Comparison of ENCODE assay signal across 8 mouse cellular contexts in the genomic region with DNA sequence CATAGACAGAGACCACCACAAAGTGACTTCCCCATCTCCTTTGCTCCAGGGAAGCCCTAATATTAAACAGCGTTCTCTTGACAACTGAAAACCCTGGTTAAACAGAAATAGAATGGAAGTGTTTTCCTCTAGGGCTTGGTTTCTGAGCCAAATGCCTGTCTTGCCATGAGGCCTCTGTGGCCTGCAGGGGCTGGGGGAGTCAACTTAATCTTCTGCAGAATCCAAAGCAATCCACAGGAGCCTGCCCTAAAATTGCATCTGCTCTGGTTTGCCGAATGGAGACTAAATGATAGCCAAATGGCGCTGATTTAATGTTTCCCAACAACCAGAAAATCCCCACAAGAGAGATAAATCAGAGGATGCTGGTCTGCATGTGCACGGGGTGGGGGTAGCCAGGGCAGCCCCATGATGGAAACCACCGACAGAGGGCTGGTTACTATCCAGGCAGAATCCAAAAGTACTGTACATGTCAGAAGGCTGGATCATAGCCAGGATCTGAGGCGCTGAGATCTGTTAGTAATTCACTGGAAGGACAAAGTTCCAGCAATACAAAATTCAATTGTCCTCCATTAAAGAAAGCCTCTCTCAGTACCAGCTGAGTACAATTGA.
DNase-seq lines count a peak whose midpoint lies in the region; ATAC-seq and TF ChIP-seq lines count a peak whose summit lies in the region.

No protein-coding gene starts in this region.

- no peak for TF ChIP-seq CTCF in lung, postnatal 0 days (IDR thresholded peaks at IDR 0.05)
- no peak for TF ChIP-seq CTCF in kidney, postnatal 0 days (IDR thresholded peaks at IDR 0.05; ENCODE audit: low read depth)

- H3K9me3 ChIP-seq in lung, postnatal 0 days (ENCODE audit: low read length): no peaks in the 10 kb centered on the region
- no peaks in the 10 kb centered on the region for H3K9me3 ChIP-seq in embryonic facial prominence, embryonic 10.5 days
- H3K9me3 ChIP-seq in heart, embryonic 13.5 days: no peaks in the 10 kb centered on the region
- H3K9me3 ChIP-seq in kidney, postnatal 0 days (replicated peaks; ENCODE audit: low read length): no peaks in the 10 kb centered on the region

- DNase-seq in lung, postnatal 0 days (ENCODE audit: low spot score): peak; percentile 32
- DNase-seq in lung, postnatal 25 days (ENCODE audit: low spot score): no peak
- DNase-seq in embryonic facial prominence, embryonic 10.5 days (ENCODE audit: low spot score): no peak
- DNase-seq in kidney, postnatal 0 days (ENCODE audit: low spot score): peak; percentile 76
- DNase-seq in right cerebral cortex, postnatal 14 days: peak; percentile 33
- no peak for DNase-seq in cerebellum, adult 9-10 months
- no peak for DNase-seq in left cerebral cortex, postnatal 36 days (ENCODE audit: low spot score in 2 of 2)

- no peak overlapping the region for H3K27ac ChIP-seq in lung, postnatal 0 days (ENCODE audit: low read length)
- peak overlapping the region; percentile 30 for H3K27ac ChIP-seq in embryonic facial prominence, embryonic 10.5 days (replicated peaks)
- peak overlapping the region; percentile 42; the same call in 1 of the 2 replicates for H3K27ac ChIP-seq in heart, embryonic 13.5 days (replicated peaks)
- H3K27ac ChIP-seq in kidney, postnatal 0 days: no peak overlapping the region

- no peak overlapping the region for H3K9ac ChIP-seq in lung, postnatal 0 days (replicated peaks; ENCODE audit: low read depth)
- H3K9ac ChIP-seq in heart, embryonic 13.5 days: no peak overlapping the region
- no peak overlapping the region for H3K9ac ChIP-seq in kidney, postnatal 0 days (ENCODE audit: low read depth, low read length)

- no peaks in the 10 kb centered on the region for H3K36me3 ChIP-seq in lung, postnatal 0 days (ENCODE audit: insufficient read depth, low read length)
- H3K36me3 ChIP-seq in embryonic facial prominence, embryonic 10.5 days (replicated peaks): peaks cover 66% of the 10 kb centered on the region
- 0 out of 2 replicates have a peak, but pooled peaks cover 3% of the 10 kb centered on the region for H3K36me3 ChIP-seq in heart, embryonic 13.5 days
- peaks cover 3% of the 10 kb centered on the region; the same call in 1 of the 2 replicates for H3K36me3 ChIP-seq in kidney, postnatal 0 days (ENCODE audit: insufficient read depth, low read length)

- no peak; the same call in 1 of the 2 replicates for ATAC-seq in lung, postnatal 0 days
- no peak for ATAC-seq in heart, embryonic 13.5 days (ENCODE audit: extremely low read depth, insufficient number of reproducible peaks, low FRiP score, low TSS enrichment)
- ATAC-seq in kidney, postnatal 0 days (replicated peaks; ENCODE audit: low FRiP score, low read depth): no peak

- no peaks in the 10 kb centered on the region for H3K4me1 ChIP-seq in lung, postnatal 0 days (ENCODE audit: insufficient read depth, low read depth, low read length)
- H3K4me1 ChIP-seq in embryonic facial prominence, embryonic 10.5 days: peaks cover 30% of the 10 kb centered on the region
- H3K4me1 ChIP-seq in heart, embryonic 13.5 days: peaks cover 34% of the 10 kb centered on the region
- H3K4me1 ChIP-seq in kidney, postnatal 0 days (replicated peaks; ENCODE audit: insufficient read depth, low read length): no peaks in the 10 kb centered on the region; the same call in none of the 2 replicates

- intact Hi-C loops in left cerebral cortex, postnatal 36 days (cut with DNase I): loop anchor here (5.0 kb wide), 1 partner anchor 42 kb away; no protein-coding TSS in a partner anchor

- H3K4me2 ChIP-seq in lung, postnatal 0 days (replicated peaks; ENCODE audit: low read depth, low read length): no peak overlapping the region
- no peak overlapping the region for H3K4me2 ChIP-seq in heart, embryonic 13.5 days
- H3K4me2 ChIP-seq in kidney, postnatal 0 days (ENCODE audit: low read length): no peak overlapping the region

- WGBS in lung, postnatal 0 days: 53% methylated on average over 6 of the region's 6 CpGs
- WGBS in embryonic facial prominence, embryonic 10.5 days: 79% methylated on average over 6 of the region's 6 CpGs
- 36% methylated on average over 6 of the region's 6 CpGs for WGBS in heart, embryonic 13.5 days
- WGBS in kidney, postnatal 0 days: 37% methylated on average over 6 of the region's 6 CpGs

- H3K4me3 ChIP-seq in lung, postnatal 0 days (ENCODE audit: low read depth, low read length): no peak overlapping the region
- H3K4me3 ChIP-seq in embryonic facial prominence, embryonic 10.5 days: no peak overlapping the region
- no peak overlapping the region for H3K4me3 ChIP-seq in heart, embryonic 13.5 days
- H3K4me3 ChIP-seq in kidney, postnatal 0 days (replicated peaks; ENCODE audit: low read depth, low read length): no peak overlapping the region

- no peak for TF ChIP-seq EP300 in lung, postnatal 0 days (IDR thresholded peaks at IDR 0.05)

- H3K27me3 ChIP-seq in lung, postnatal 0 days (replicated peaks; ENCODE audit: insufficient read depth, low read length): no peaks in the 10 kb centered on the region
- no peaks in the 10 kb centered on the region for H3K27me3 ChIP-seq in embryonic facial prominence, embryonic 10.5 days (replicated peaks; ENCODE audit: low read depth, poor library complexity, severe bottlenecking)
- 0 out of 2 replicates have a peak, but pooled peaks cover 5% of the 10 kb centered on the region for H3K27me3 ChIP-seq in heart, embryonic 13.5 days (replicated peaks)
- H3K27me3 ChIP-seq in kidney, postnatal 0 days (ENCODE audit: insufficient read depth, low read length): no peaks in the 10 kb centered on the region

Comparison
In these comparisons a context has a peak if more than half of its experiments do, and no peak if none do; other contexts are left out.
1. DNase-seq: peak in lung, postnatal 0 days (single experiment), kidney, postnatal 0 days (single experiment) and right cerebral cortex, postnatal 14 days (single experiment); none in lung, postnatal 25 days (single experiment), embryonic facial prominence, embryonic 10.5 days (single experiment), cerebellum, adult 9-10 months (single experiment) and left cerebral cortex, postnatal 36 days (0 of 2).
2. H3K27ac ChIP-seq: peak in embryonic facial prominence, embryonic 10.5 days (single experiment) and heart, embryonic 13.5 days (single experiment); none in lung, postnatal 0 days (single experiment) and kidney, postnatal 0 days (single experiment).